Mouse (Mus musculus) adrenal gland, adult 8-10 months (tissue): ENCODE data around the gene Gm3250. TPM values are rescaled to one million over a fixed set of nuclear protein-coding genes. Genes with fewer than 3 reads are reported as not detected.
"Not testable (repeated sequence)": the region's sequence is repeated elsewhere in the genome, so short reads cannot be mapped to it uniquely, and the experiment has no call there.

Experiments used
- DNase-seq: peaks from one replicate; pipeline ENCODE4 v3.0.0; 2022
- total RNA-seq, 4 experiments: library from RNA; stranded (reverse); gene quantifications; 2 replicates each; pipeline ENCODE4 v1.2.4; 2022

Gm3250 gene
- not detected for total RNA-seq

DNA sequence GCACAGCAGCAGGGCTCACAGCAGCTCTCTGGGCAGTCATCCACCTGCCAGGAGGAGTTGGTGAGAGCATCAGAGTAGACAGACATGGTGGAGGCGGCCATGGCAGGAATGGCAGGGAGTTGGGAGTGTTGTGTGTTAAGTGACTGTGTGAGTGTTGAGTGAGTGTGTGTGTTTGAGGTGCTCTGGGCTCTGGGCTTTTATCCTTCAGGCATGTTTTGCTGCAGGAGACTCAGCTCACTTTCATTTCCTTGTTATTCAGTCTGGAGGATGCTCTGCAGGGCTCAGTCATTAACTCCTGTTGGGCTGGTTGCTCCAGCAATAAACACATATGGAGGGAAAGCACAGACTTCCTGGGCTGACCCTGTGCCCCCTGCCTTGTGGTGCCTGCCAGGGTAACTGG, at the start of gene Gm3250:
Gene Gm3250 (minus strand): TSS at position 101 of the 400 bp plus-strand sequence.
- DNase-seq: not testable (repeated sequence)

DNA sequence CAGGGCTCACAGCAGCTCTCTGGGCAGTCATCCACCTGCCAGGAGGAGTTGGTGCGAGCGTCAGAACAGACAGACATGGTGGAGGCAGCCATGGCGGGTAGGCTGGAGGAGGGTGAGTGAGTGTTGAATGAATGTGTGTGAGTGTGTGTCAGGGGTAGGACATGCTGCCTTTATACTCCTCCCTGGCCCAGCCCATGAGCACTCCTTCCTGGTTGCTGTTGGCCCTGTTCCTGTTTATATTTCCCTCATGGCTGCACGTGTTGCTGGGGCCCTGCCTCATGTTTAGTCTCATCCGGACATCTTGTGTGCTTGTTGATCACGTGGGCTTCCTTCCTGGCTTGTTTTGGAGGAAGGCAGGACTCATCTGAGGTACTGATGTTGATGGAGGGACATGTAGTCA, 44.6 kb upstream of the Gm3250 start, which contains the start of gene Krtap10-4:
Gene Krtap10-4 (minus strand): TSS at position 145 of the 400 bp plus-strand sequence.
- DNase-seq: no peak

DNA sequence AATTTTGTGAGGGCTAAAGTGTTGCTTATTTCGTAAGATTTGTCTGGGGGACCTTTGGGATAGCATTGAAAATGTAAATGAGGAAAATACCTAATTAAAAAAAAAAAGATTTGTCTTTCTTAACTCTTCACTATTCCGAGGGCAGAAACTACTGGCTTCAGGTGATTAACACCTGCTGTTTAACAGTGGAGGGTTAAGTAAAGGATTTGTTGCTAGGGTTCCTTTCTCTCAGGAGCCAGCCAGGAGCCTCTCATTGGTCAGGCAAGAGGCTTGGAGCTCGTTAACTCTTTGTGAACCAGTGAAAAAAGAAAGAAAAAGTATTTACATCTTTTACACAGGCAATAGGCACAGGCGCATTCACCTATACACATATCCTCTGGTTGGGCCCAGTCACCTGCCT, 36.9 kb upstream of the Gm3250 start:
- no peak for DNase-seq

DNA sequence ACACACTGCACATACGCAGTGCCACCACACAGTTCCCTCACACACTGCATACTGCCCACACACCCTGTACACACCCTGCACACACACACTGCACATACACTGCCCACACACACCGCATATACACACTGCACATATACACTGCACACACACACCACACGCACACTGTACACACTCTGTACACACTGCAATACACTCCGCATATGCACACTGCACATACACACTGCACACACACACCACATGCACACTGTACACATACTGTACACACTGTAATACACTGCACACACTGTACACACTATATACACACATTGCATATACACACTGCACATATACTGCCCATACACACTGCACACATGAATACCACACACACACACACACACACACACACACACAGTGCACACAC, 36.2 kb upstream of the Gm3250 start:
- DNase-seq: no peak

DNA sequence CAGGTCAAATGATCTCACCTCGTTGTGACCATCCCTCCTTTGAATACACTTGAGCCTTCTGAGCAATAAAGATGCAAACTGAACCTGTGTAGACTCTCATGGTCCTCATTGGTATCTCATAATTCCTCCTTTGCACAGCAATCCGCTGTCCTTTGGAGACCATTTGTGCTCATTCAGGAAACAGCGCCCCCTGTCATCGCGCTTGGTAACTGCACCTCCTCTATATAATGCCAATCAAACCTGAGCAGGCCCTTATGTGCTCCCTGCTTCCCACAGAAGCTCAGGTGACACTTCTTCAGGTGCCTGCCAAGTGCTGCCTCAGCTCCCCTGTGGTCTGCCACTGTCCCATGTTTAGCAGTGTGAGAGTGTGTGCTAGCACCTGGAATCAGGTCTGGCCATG, 33.2 kb upstream of the Gm3250 start:
- DNase-seq: no peak

DNA sequence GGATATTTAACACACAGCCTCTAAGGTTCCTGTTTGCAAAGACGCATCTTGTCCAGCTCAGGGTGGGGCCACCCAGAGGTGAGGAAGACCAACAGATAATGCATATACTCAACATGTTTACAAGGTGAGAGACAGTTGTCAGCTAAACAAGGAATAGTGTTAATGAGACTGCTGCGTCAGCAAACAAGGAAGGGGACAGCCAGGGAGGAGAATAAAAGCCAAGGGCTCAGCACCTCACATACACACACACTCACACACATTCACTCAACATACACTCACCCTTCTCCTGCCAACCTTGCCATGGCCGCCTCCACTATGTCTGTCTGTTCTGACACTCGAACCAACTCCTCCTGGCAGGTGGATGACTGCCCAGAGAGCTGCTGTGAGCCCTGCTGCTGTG, 32.0 kb upstream of the Gm3250 start, which contains the start of gene Gm2696:
Gene Gm2696 (plus strand): TSS at position 301 of the 400 bp plus-strand sequence.
- DNase-seq: no peak

DNA sequence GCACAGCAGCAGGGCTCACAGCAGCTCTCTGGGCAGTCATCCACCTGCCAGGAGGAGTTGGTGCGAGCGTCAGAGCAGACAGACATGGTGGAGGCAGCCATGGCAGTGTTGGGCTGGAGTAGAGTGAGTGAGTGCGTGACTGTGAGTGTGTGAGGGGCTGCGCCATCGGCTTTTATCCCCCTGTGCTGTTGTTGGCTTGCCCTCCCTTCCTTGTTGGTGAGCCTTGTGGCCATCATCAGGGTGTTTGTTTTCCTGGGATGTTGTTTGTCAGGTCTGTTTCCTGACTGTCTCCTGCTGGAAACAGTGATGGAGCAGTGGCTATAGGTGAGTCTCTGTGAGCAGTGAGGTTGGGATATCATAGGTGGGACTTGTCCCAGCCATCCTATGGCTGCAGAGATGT, 29.4 kb upstream of the Gm3250 start, which contains the start of gene Gm9507:
Gene Gm9507 (minus strand): TSS at position 101 of the 400 bp plus-strand sequence.
- DNase-seq: no peak

DNA sequence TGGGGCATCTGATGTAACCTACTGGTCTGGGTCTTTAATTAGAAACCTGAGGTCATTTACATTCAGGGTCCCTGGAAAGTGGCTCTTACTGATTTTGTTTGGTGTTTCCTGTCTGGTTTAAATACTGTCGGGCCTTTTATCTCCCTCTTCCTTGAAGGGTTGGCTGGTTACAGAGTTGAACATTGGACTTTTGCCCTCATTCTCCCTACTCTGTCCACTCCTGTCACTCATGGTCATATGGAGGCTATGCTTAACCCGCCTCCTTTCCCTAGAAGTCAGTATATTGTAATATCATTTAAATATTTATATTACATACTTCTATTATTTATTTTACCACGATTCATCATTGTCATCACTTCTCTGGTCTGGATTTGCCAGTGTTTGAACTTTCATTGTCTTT, 21.8 kb upstream of the Gm3250 start:
- no peak for DNase-seq

DNA sequence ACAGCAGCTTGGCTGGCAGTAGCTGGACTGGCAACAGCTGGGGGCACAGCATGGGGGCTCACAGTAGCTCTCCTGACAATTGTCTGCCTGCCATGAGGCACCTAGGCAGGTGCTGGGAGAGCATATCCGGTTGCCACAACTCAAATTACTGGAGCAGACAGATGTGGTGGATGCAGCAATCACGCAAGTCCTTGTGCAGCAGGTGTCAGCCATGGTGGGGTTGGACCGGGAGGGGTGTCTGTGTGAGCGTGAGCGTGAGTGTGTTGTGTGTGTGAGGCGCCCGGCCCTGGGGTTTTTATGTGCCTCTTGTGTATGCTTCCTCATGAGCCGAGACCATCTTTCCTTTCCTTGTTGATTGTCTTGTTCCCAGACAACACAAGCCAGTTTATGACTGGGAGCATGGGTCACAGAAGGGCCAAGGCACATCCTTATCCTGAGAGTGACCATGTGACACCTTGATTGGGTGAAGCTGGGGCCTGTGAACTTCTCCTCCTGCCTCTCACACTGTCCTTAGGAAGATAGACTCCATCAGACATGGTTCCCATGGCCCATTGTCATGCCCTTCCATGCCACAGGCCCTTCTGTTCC, 16.7 kb upstream of the Gm3250 start, which contains the start of gene Gm19668:
Gene Gm19668 (minus strand): TSS at position 213 of the 588 bp plus-strand sequence.
- no peak for DNase-seq

DNA sequence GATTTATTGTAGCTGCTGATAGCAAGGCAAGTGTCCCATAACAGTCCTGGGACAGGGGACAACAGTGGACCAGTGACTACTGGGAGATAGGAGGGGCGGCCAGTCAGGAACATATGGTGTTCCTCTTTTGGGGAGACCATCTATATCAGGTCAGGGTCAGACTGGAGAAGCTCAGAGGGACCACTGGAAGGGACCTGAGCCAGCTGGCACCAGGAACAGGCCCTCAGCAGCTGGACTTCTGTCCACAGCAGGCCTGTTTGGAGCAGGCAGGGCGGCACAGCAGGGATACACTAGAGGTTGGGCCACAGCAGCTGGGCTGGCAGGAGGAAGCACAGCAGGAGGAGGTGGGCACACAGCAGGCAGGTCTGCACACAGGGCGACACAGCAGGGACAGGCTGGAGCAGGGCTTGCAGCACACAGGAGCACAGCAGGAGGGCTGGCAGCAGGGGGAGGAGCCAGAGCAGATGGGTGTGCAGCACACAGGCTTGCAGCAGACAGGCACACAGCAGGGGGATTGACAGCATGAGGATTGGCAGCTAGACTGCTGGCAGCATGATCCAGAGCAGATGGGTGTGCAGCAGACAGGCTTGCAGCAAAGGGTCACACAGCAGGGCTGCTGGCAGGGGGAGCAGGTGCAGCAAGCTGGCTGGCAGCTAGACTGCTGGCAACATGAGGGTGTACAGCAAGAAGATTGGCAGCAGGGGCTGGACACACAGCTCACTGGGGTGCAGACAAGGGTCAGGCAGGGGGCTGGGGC, 16.0 kb upstream of the Gm3250 start:
- not testable (repeated sequence) for DNase-seq

DNA sequence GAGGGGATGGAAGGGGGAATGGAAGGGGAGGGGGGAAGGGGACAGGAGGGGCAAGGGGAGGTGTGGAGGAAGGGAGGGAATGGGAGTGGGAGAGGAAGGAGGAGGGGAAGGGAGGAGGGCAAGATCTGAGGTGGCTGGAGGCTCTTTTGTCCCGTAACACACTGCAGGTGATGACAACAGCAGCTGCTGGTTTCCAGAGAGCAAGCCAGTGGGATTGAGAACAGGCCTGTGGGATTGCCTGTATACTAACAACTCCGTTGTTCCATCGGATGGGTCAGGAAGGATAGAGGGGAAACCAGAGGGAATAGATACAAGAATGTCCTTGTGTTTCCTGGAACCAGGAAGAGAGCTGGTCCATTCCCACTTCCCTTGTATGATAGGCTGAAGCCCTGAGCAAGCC, 15.3 kb upstream of the Gm3250 start:
- no peak for DNase-seq

DNA sequence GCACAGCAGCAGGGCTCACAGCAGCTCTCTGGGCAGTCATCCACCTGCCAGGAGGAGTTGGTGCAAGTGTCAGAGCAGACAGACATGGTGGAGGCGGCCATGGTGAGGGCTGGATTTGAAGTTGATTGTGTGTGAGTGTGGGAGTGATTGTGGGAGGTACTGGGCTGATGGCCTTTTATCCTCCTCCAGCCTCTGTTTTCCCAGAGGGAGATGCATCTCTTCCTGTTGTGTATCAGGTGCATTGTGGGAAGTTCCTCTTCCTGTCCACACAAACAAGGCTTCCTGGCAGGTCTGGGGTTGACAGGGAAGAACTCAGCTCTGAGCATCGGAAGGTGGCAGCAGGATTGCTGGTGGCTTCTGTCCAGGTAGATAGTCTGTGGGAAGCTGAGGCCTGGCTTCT, 12.6 kb upstream of the Gm3250 start, which contains the start of gene Gm9639:
Gene Gm9639 (minus strand): TSS at position 101 of the 400 bp plus-strand sequence.
- DNase-seq: no peak

DNA sequence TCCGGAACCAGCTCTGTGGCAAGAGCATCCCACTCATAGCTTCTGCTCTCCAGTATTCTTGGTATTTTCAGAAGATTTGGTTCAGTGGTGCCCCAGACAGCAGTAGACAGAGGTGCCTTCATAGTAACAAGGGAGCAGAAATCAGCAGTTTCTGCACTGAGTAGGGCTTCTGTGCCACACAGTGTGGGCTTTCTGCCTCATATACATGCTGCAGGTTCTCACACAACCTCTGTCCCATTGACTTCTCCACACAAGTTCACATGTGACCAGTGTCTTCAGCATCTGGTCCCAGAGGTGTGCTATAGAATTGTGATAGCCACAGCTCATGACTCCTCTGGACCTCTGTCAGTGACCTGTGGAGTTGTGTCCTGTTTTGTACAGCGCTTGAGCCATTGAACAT, 6.3 kb upstream of the Gm3250 start:
- DNase-seq: no peak

DNA sequence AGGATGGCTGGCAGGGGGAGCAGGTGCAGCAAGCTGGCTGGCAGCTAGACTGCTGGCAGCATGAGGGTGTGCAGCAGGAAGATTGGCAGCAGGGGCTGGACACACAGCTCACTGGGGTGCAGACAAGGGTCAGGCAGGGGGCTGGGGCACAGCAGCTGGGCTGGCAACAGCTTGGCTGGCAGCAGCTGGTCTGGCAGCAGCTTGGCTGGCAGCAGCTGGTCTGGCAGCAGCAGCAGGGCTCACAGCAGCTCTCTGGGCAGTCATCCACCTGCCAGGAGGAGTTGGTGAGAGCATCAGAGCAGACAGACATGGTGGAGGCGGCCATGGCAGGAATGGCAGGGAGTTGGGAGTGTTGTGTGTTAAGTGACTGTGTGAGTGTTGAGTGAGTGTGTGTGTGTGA, 5.5 kb upstream of the Gm3250 start, which contains the start of gene Gm7137:
Gene Gm7137 (minus strand): TSS at position 325 of the 400 bp plus-strand sequence.
- DNase-seq: not testable (repeated sequence)

DNA sequence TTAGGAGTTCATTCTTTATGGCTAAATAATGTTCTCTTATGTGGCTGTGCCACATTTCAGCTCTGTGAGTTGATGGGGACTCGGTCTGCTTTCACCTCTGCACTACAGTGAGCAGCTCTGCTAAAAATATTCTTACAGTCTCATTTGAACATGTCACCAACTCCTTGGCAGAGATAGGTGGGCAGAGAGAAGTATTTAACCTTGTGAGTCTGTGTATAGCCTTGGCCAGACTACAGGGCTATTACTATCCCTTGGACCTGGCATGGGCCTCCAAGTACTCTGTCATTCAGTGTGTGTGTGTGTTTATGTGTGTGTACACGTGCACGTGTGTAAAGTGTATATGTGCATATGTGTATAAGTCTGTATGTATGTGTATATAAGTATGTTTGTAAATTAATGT, 1.1 kb upstream of the Gm3250 start:
- DNase-seq: not testable (repeated sequence)

DNA sequence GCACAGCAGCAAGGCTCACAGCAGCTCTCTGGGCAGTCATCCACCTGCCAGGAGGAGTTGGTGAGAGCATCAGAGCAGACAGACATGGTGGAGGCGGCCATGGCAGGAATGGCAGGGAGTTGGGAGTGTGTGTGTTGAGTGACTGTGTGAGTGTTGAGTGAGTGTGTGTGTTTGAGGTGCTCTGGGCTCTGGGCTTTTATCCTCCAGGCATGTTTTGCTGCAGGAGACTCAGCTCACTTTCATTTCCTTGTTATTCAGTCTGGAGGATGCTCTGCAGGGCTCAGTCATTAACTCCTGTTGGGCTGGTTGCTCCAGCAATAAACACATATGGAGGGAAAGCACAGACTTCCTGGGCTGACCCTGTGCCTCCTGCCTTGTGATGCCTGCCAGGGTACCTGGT, 5.5 kb downstream of the Gm3250 start, which contains the start of gene Gm7138:
Gene Gm7138 (minus strand): TSS at position 101 of the 400 bp plus-strand sequence.
- DNase-seq: not testable (repeated sequence)

DNA sequence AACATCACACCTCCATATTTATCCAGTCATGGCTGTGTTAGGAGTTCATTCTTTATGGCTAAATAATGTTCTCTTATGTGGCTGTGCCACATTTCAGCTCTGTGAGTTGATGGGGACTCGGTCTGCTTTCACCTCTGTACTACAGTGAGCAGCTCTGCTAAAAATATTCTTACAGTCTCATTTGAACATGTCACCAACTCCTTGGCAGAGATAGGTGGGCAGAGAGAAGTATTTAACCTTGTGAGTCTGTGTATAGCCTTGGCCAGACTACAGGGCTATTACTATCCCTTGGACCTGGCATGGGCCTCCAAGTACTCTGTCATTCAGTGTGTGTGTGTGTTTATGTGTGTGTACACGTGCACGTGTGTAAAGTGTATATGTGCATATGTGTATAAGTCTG, 10.2 kb downstream of the Gm3250 start:
- not testable (repeated sequence) for DNase-seq

DNA sequence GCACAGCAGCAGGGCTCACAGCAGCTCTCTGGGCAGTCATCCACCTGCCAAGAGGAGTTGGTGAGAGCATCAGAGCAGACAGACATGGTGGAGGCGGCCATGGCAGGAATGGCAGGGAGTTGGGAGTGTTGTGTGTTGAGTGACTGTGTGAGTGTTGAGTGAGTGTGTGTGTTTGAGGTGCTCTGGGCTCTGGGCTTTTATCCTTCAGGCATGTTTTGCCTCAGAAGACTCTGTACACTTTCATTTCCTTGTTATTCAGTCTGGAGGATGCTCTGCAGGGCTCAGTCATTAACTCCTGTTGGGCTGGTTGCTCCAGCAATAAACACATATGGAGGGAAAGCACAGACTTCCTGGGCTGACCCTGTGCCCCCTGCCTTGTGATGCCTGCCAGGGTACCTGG, 11.1 kb downstream of the Gm3250 start, which contains the start of gene Gm3238:
Gene Gm3238 (minus strand): TSS at position 101 of the 400 bp plus-strand sequence.
- not testable (repeated sequence) for DNase-seq

DNA sequence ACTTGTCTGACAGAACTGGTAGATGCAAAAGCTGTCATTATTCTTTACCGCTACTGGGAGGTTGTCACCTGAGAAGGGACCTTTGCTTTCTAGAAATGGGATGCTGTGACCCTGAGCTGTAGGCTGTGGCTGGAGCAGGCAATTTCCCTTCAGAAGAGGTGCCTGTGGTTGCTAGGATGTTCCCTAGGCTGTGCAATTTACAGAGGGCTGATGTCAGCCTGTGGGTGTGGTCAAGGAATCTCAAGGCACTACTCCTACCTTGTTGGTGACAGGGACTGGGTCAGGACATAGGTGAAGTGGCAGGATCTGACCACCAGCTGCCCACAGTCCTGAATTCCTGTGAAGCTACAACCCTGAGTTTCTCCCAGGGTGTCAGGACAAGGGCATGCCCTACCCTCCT, 12.6 kb downstream of the Gm3250 start:
- DNase-seq: no peak

DNA sequence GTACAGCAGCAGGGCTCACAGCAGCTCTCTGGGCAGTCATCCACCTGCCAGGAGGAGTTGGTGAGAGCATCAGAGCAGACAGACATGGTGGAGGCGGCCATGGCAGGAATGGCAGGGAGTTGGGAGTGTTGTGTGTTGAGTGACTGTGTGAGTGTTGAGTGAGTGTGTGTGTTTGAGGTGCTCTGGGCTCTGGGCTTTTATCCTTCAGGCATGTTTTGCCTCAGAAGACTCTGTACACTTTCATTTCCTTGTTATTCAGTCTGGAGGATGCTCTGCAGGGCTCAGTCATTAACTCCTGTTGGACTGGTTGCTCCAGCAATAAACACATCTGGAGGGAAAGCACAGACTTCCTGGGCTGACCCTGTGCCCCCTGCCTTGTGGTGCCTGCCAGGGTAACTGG, 22.8 kb downstream of the Gm3250 start, which contains the start of gene Gm3233:
Gene Gm3233 (minus strand): TSS at position 101 of the 400 bp plus-strand sequence.
- DNase-seq: not testable (repeated sequence)

DNA sequence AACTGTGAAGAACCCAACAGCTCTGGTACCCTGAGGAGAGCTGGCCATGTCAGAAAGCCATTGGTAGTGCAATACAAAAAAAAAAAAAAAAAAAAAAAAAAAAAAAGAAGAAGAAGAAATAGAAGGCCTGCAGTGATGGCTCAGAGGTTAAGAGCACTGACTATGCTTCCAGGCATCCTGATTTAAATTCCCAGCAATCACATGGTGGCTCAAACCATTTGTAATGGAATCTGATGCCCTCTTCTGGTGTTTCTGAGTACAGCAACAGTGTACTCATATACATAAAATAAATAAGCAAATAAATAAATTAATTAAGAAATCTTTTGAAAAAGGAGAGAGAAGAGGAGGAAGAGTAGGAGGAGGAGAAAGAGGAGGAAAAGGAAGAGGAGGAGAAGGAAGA, 28.9 kb downstream of the Gm3250 start:
- no peak for DNase-seq

DNA sequence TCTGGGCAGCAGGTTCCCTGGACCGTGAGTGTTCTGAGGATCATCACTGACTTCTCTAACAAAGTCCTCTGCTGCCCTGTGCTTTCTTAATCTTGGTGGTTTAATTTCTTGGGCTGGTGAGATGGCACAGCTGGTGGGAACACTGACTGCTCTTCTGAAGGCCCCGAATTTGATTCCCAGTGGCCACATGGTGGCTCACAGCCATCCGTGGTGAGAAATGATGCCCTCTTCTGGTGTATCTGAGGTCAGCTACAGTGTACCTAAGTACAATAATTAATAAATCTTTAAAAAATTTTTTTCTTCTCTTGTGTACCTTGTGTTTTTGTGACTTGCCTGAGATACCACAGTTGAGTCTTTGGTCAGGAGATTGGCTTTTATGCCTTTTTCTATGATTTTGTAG, 30.0 kb downstream of the Gm3250 start:
- DNase-seq: not testable (repeated sequence)

DNA sequence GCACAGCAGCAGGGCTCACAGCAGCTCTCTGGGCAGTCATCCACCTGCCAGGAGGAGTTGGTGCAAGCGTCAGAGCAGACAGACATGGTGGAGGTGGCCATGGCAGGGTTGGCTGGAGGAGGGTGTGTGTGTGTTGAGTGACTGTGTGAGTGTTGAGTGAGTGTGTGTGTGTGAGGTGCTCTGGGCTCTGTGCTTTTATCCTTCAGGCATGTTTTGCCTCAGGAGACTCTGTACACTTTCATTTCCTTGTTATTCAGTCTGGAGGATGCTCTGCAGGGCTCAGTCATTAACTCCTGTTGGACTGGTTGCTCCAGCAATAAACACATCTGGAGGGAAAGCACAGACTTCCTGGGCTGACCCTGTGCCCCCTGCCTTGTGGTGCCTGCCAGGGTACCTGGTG, 31.1 kb downstream of the Gm3250 start, which contains the start of gene Gm9736:
Gene Gm9736 (minus strand): TSS at position 101 of the 400 bp plus-strand sequence.
- not testable (repeated sequence) for DNase-seq
